Mouse (Mus musculus) olfactory bulb, adult 2 months (tissue): Measurements from ENCODE around the gene Mfap1a. TPM values are rescaled to one million over a fixed set of nuclear protein-coding genes. Genes with fewer than 3 reads are reported as not detected.
"Not testable (repeated sequence)": the region's sequence is repeated elsewhere in the genome, so short reads cannot be mapped to it uniquely, and the experiment has no call there.

Experiments
- H3K27ac ChIP-seq: fragments of 200-500 bp; 2 replicates; pipeline ENCODE4 v1.5.1; 2012; ENCODE audit warnings: low read depth, low read length; ENCODE audit not compliant: insufficient read depth
- H3K4me1 ChIP-seq: fragments of 200-500 bp; 2 replicates; pipeline ENCODE4 v1.6.1; 2012; ENCODE audit warnings: low read length; ENCODE audit not compliant: control insufficient read depth, insufficient read depth
- H3K4me3 ChIP-seq: fragments of 200-500 bp; 2 replicates; pipeline ENCODE4 v1.5.1; 2012; ENCODE audit warnings: mild to moderate bottlenecking, low read depth, low read length, moderate library complexity; ENCODE audit not compliant: insufficient read depth
- CTCF ChIP-seq: fragments of 200-500 bp; IDR thresholded peaks from 2 replicates; pipeline ENCODE4 v1.5.1; 2012; ENCODE audit warnings: low read depth, mild to moderate bottlenecking, low read length, moderate library complexity; ENCODE audit not compliant: insufficient read depth
- POLR2A ChIP-seq: fragments of 200-500 bp; IDR thresholded peaks from 2 replicates; pipeline ENCODE4 v1.6.1; 2012; ENCODE audit warnings: mild to moderate bottlenecking, low read depth, low read length, moderate library complexity; ENCODE audit not compliant: insufficient read depth
- WGBS: fragments of 180-500 bp; shearing (Covaris S2); methylation state at CpG from one replicate; pipeline ENCODE4 v1.1.7; 2018; 5-methylcytosine and 5-hydroxymethylcytosine counted together
- polyA plus RNA-seq: library from polyadenylated mRNA; stranded (reverse); fragments of >200 nt; gene quantifications from 2 replicates; pipeline ENCODE4 v1.2.4, GENCODE M21; 2012; ENCODE audit warnings: low replicate concordance; ENCODE audit not compliant: missing spikeins, insufficient read depth, insufficient read length

Gene Mfap1a
- polyA plus RNA-seq, 1 experiment: not detected

DNA sequence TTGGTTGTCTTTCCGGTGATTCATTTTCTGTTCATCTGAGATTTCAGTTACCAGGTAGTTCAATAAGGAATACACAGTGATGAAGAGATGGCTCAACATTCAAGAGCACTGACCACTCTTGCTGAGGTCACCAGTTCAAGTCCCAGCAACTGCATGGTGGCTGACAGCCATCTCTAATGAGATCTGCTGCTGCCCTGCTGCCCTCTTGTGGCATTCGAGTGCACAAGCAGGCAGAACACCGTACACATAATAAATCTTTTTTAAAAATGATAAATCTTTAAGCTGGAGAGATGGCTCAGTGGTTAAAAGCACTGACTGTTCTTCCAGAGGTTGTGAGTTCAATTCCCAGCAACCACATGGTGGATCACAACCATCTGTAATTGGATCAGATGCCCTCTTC lies 26.0 kb downstream of the Mfap1a start:
- WGBS: 60% methylated on average over 3 of the region's 3 CpGs
- H3K27ac ChIP-seq: no peak overlapping the region

DNA sequence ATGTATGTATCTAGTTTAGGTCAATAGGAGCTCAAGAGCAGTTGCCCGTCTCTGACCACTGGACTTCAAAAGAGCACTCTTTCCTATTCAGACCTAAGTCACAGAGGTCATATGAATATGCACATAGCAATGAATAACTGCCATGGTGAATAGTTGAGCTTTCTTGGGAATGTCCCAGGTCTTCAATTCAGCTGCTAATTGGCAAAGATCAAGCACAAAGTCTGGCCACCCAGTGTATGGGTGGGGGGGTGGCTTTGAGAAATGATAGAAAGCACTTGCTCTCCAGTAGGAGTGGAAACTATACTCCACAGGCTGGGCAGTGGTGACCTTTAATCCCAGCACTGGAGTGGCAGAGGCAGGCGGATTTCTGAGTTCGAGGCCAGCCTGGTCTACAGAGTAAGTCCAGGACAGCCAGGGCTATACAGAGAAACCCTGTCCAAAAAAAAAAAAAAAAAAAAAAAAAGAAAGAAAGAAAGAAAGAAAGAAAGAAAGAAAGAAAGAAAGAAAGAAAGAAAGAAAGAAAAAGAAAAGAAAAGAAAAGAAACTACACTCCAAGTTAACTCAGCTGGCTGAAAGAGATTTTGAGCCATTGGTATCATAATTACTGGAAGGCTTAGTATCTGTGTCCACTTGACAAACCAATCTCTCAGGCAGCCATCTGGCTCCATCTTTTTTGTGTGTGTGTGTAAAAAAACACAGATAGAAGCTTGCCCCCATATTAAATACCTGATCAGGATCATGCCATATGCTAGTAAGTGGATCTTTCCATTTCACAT lies 28.8 kb downstream of the Mfap1a start:
- TF ChIP-seq CTCF (no peak), POLR2A (no peak)
- Histone ChIP-seq H3K4me1 (no peaks in the 10 kb centered on the region; the same call in 1 of the 2 replicates), H3K27ac (no peak overlapping the region), H3K4me3 (no peak overlapping the region)
- 75% methylated on average over 3 of the region's 3 CpGs for WGBS

More for the DNA sequence above, 26.0 kb downstream of the Mfap1a start:
- Histone ChIP-seq H3K4me3 (no peak overlapping the region), H3K4me1 (no peaks in the 10 kb centered on the region; the same call in 1 of the 2 replicates)
- TF ChIP-seq POLR2A (no peak), CTCF (no peak)

- H3K4me3 ChIP-seq, H3K27ac ChIP-seq, H3K4me1 ChIP-seq: not testable (repeated sequence)
- WGBS: 98% methylated on average over 2 of the region's 2 CpGs
These were observed 31.2 kb downstream of the Mfap1a start for GRCm38 (mm10) chr2:121475306-121475705.

GRCm38 (mm10) chr2:121474180-121474535 lies 32.3 kb downstream of the Mfap1a start:
- H3K4me1 ChIP-seq: no peaks in the 10 kb centered on the region
- 33% methylated on average over 8 of the region's 8 CpGs for WGBS
- no peak for TF ChIP-seq POLR2A
- TF ChIP-seq CTCF: no peak
- peak overlapping the region; percentile 70 for H3K4me3 ChIP-seq
- peak overlapping the region; percentile 8; the same call in 1 of the 2 replicates for H3K27ac ChIP-seq

- not testable (repeated sequence) for H3K4me1 ChIP-seq
- 5% methylated on average over 40 of the region's 41 CpGs for WGBS
- H3K27ac ChIP-seq: peak within 1 kb of the TSS; percentile 8; the same call in 1 of the 2 replicates
- TF ChIP-seq POLR2A: peak; percentile 59
- peak within 1 kb of the TSS; percentile 70 for H3K4me3 ChIP-seq
These were observed 32.9 kb downstream of the Mfap1a start, which contains the start of gene Mfap1b for GRCm38 (mm10) chr2:121473301-121474179. Mfap1b (minus strand) TSS chr2:121474067.

- H3K4me1 ChIP-seq, H3K27ac ChIP-seq, H3K4me3 ChIP-seq: not testable (repeated sequence)
- 91% methylated on average over 3 of the region's 3 CpGs for WGBS
These were observed 33.7 kb downstream of the Mfap1a start for GRCm38 (mm10) chr2:121472783-121473182.

DNA sequence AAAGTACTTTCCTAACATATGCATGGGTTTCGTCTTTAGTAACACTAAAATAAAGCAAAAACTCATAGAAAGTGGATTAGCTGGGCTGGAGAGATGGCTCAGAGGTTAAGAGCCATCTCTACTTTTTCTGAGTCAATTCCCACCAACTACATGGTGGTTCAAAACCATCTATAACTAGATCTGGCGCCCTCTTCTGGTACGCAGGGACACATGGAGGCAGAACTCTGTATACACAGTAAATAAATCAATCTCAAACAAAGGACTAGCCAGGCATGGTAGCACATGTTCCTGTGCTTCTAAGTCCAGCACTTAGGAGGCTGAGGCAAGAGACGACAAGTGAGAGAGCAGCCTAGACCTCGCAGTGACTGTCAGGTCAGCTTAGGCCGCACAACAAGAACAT lies 37.5 kb downstream of the Mfap1a start:
- not testable (repeated sequence) for H3K27ac ChIP-seq, H3K4me3 ChIP-seq, H3K4me1 ChIP-seq
- WGBS: 88% methylated on average over 1 of the region's 6 CpGs

DNA sequence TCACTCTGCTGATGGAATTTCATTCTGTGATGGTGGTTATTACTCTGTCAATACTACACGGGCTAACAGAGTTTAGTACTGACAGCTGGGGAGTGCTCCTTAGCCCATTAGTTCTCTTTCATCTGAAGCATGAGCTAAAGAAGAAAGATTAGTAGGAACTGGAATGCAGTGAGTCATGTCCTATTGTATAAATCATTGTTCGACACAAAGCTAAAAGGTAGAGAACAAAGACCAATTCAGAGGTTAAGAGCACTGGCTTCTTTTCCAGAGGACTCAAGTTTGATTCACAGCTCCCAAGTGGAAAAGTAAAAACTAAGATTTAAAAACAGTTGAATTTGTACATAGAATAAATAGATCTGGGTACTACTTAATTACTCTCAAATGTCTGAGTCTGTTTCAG lies 46.4 kb downstream of the Mfap1a start:
- Histone ChIP-seq H3K4me3 (no peak overlapping the region), H3K27ac (no peak overlapping the region), H3K4me1 (no peaks in the 10 kb centered on the region; the same call in 1 of the 2 replicates)
- WGBS: 48% methylated on average over 2 of the region's 2 CpGs
- TF ChIP-seq POLR2A: no peak

DNA sequence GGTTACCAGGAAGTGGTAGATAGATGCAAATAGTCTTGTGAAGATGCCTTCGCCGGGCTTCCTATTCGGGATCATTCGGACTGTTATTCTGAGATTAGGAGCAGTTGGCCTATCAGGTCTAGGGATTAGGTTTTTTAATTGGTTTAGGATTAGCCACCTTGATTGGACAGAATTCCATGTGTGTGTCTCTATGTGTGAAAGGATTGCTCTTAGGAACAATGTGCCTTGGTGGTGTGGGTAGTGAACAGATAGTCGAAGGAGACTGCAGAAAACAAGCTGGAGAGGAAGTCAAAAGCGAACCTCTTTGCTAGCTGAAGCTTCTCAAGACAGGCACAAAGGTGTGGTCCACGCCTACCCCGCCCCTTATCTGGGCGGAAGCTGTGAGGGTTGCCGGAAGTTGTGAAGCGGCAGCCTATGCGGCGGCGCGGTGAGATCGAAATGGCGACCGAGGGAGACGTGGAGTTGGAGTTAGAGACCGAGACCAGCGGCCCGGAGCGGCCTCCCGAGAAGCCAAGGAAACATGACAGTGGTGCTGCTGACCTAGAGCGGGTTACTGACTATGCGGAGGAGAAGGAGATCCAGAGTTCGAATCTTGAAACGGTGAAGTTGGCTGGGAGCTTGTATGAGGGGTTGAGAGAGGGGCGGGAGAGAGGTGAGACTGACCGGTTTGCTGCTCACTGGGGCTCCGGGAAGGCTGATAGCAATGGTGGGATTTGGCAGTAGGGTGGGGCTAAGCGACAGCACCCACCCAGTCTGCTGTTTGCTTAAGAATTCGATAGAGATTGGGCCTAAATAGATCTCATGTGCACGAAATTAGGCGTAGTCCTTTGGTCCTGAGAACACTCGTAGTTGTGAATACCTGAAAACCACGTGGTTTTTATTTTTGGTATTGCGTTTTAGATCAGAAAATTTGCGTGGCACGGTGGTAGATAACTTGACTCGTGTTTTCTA lies 49.5 kb downstream of the Mfap1a start, which contains the start of gene Serinc4:
Gene Serinc4, minus strand, starts transcription at position 90 of the 951 bp plus-strand sequence.
- H3K4me3 ChIP-seq: peak within 1 kb of the TSS; percentile 75
- TF ChIP-seq POLR2A (peak; percentile 67), CTCF (no peak)
- no peak within 1 kb of the TSS for H3K27ac ChIP-seq
- 3% methylated on average over 41 of the region's 41 CpGs for WGBS
- peaks cover 2% of the 10 kb centered on the region for H3K4me1 ChIP-seq
